Mouse (Mus musculus) bone marrow, adult 2 months (tissue): Measurements from ENCODE around the gene Zfp580. TPM values are rescaled to one million over a fixed set of nuclear protein-coding genes. Genes with fewer than 3 reads are reported as not detected.
A peak's percentile ranks its signal among the peaks of the same experiment; 100 is the strongest.
"Not testable (repeated sequence)": the region's sequence is repeated elsewhere in the genome, so short reads cannot be mapped to it uniquely, and the experiment has no call there.

Experiments
- H3K27ac ChIP-seq: fragments of 200-500 bp; 2 replicates; pipeline ENCODE4 v1.5.1; 2012; ENCODE audit warnings: low read depth, mild to moderate bottlenecking, control low read depth, inconsistent platforms, low read length; ENCODE audit not compliant: control insufficient read depth, poor library complexity, insufficient read depth
- H3K4me1 ChIP-seq: fragments of 200-500 bp; 2 replicates; pipeline ENCODE4 v1.6.1; 2011; ENCODE audit warnings: low read length; ENCODE audit not compliant: control insufficient read depth, insufficient read depth
- H3K4me3 ChIP-seq: fragments of 200-500 bp; replicated peaks from 2 replicates; pipeline ENCODE3; 2011; ENCODE audit warnings: mild to moderate bottlenecking, low read depth, low read length, control low read depth; ENCODE audit not compliant: control insufficient read depth
- CTCF ChIP-seq: fragments of 200-500 bp; IDR thresholded peaks from 2 replicates; pipeline ENCODE4 v1.5.1; 2011; ENCODE audit warnings: low read length, control low read depth; ENCODE audit not compliant: control insufficient read depth, insufficient read depth
- POLR2A ChIP-seq: fragments of 200-500 bp; IDR thresholded peaks from 2 replicates; pipeline ENCODE4 v1.6.1; 2011; ENCODE audit warnings: low read depth, mild to moderate bottlenecking, control low read depth, low read length, borderline replicate concordance; ENCODE audit not compliant: control insufficient read depth
- WGBS: fragments of 180-500 bp; shearing (Covaris S2); methylation state at CpG from one replicate; pipeline ENCODE4 v1.1.7; 2018; 5-methylcytosine and 5-hydroxymethylcytosine counted together
- polyA plus RNA-seq: library from polyadenylated mRNA; stranded (reverse); fragments of >200 nt; gene quantifications from 2 replicates; pipeline ENCODE4 v1.2.4, GENCODE M21; 2011; ENCODE audit warnings: low replicate concordance; ENCODE audit not compliant: missing spikeins, insufficient read depth, insufficient read length

Zfp580 gene
- polyA plus RNA-seq, 1 experiment: 4.6 TPM

GRCm38 (mm10) chr7:5016920-5017319 is 34.4 kb upstream of the Zfp580 start:
- WGBS: 92% methylated on average over 2 of the region's 2 CpGs
- TF ChIP-seq POLR2A: no peak
- no peak for TF ChIP-seq CTCF
- no peaks in the 10 kb centered on the region; the same call in 1 of the 2 replicates for H3K4me1 ChIP-seq

DNA sequence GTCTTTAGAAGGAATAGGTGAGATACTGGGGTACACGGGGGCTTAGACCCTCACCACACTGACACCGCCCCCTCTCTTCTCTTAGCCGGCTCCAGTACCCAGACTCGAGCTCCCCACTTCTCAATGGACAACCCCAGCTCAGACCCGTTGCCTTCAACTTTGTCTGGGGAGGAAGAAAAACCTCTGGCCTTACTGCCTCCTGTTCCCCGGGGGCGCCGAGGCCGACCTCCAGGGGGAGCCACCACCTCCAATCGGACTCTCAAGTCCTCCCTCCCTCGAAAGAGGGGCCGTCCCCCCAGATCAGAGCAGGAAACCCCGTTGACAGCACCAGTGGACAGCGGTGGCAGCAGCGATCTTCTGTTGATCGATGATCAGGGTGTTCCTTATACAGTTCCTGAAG is 34.0 kb upstream of the Zfp580 start:
- TF ChIP-seq CTCF: no peak
- no peak for TF ChIP-seq POLR2A
- WGBS: 81% methylated on average over 16 of the region's 16 CpGs
- Histone ChIP-seq H3K4me1 (no peaks in the 10 kb centered on the region; the same call in 1 of the 2 replicates), H3K4me3 (no peak overlapping the region), H3K27ac (no peak overlapping the region)

More at GRCm38 (mm10) chr7:5016920-5017319, 34.4 kb upstream of the Zfp580 start:
- Histone ChIP-seq H3K27ac (no peak overlapping the region), H3K4me3 (no peak overlapping the region)

GRCm38 (mm10) chr7:5017931-5018330 is 33.4 kb upstream of the Zfp580 start:
- 93% methylated on average over 21 of the region's 21 CpGs for WGBS
- no peaks in the 10 kb centered on the region; the same call in 1 of the 2 replicates for H3K4me1 ChIP-seq
- no peak overlapping the region for H3K4me3 ChIP-seq
- TF ChIP-seq CTCF (no peak), POLR2A (0 out of 2 replicates have a peak, but pooled peaks have one; percentile 29)
- H3K27ac ChIP-seq: no peak overlapping the region

DNA sequence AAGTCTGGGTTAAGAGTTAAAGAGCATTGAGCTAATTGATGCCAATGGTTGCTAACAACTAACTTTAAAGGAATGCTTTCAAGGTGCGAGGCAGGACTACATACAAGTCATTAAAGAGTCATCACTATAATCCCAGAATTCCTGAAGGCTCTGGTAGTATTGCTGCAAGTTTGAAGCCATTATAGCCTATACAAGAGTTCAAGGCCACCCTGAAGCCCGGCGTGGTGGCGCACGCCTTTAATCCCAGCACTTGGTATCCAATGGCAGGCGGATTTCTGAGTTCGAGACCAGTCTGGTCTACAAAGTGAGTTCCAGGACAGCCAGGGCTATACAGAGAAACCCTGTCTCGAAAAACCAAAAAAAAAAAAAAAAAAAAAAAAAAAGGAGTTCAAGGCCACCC is 31.8 kb upstream of the Zfp580 start:
- not testable (repeated sequence) for H3K4me1 ChIP-seq, H3K27ac ChIP-seq, H3K4me3 ChIP-seq
- 23% methylated on average over 8 of the region's 8 CpGs for WGBS

GRCm38 (mm10) chr7:5020000-5020681 is 31.2 kb upstream of the Zfp580 start, which contains the start of the genes Zfp865 and Ccdc106:
Gene Zfp865 (plus strand): TSS chr7:5020376.
Gene Ccdc106 (plus strand): TSS chr7:5020553.
- peak within 1 kb of the TSS; percentile 73 for H3K4me3 ChIP-seq
- H3K4me1 ChIP-seq: no peaks in the 10 kb centered on the region; the same call in 1 of the 2 replicates
- peak within 1 kb of the TSS; percentile 88 for H3K27ac ChIP-seq
- TF ChIP-seq POLR2A (peak; percentile 82; the same call in 1 of the 2 replicates), CTCF (no peak)
- under 1% methylated on average over 49 of the region's 49 CpGs for WGBS

DNA sequence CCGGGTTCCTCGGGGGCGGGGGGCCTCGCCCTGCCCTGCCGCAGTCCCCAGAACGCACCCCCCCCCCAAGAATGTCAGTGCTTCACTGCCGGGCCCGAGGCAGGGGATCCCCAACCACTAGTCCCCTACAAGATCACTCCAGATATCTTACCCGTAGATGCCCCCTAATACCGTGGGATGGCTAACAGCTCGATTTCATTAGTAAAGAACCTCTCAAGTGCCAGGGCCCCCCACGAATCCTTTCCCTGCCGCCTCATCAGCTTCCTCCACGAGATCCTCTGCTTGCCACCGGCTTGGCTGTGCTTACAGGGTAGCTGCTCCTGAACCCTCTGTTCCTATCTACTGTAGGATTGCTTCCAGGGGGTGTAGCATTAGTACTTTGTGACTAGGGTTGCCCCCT is 30.7 kb upstream of the Zfp580 start:
- WGBS: 1% methylated on average over 15 of the region's 15 CpGs
- Histone ChIP-seq H3K4me1 (no peaks in the 10 kb centered on the region; the same call in 1 of the 2 replicates), H3K27ac (peak overlapping the region; percentile 88), H3K4me3 (peak overlapping the region; percentile 73)
- TF ChIP-seq POLR2A (no peak), CTCF (no peak)

DNA sequence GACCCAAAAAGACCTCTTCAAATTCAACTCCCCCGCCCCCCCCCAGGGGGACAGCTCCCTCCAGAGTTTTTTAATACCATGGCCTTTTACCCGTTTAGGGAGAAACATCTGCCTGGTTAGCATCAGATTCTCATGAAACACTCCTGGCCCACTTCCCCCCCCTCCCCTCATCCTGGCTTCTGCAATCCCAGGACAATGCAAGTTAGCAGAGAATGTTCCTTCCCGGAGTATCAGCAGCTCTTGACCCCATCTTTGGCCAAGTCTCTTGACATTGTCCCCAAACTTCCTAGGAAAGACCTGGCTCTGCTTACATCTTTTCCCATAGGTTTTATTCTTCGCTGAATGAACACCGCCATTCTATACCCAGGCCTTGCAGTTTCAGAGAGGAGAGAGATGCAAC is 30.1 kb upstream of the Zfp580 start:
- H3K4me1 ChIP-seq: no peaks in the 10 kb centered on the region
- WGBS: 46% methylated on average over 5 of the region's 5 CpGs
- H3K27ac ChIP-seq: no peak overlapping the region
- H3K4me3 ChIP-seq: no peak overlapping the region
- TF ChIP-seq POLR2A (no peak), CTCF (no peak)

GRCm38 (mm10) chr7:5029543-5029942 is 21.8 kb upstream of the Zfp580 start:
- TF ChIP-seq POLR2A (no peak), CTCF (no peak)
- WGBS: 97% methylated on average over 22 of the region's 22 CpGs
- H3K4me1 ChIP-seq: no peaks in the 10 kb centered on the region
- H3K4me3 ChIP-seq: no peak overlapping the region
- no peak overlapping the region for H3K27ac ChIP-seq
